Mouse (Mus musculus): ENCODE results near the gene Robo4.

The Robo4 gene

DNA sequence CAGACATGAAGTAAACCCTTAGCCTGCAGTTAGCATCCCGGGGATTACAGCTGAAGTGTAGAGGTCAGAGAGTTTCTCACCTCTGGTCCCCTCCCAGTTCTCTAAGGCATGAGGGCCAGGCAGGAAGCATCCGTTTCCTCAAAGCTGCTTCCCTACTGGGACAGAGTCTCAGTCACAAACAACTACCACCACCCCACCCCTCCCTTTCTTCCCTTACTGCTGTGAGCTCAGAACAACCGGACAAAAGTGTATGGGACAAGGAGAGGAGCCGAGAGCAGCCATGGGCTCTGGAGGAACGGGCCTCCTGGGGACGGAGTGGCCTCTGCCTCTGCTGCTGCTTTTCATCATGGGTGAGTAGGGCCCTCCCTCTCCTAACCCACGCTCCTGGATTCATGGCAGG, at the start of gene Robo4:
TSS of gene Robo4 (plus strand) at position 96 of the 400 bp plus-strand sequence.
- DNase-seq, result no peak

DNA sequence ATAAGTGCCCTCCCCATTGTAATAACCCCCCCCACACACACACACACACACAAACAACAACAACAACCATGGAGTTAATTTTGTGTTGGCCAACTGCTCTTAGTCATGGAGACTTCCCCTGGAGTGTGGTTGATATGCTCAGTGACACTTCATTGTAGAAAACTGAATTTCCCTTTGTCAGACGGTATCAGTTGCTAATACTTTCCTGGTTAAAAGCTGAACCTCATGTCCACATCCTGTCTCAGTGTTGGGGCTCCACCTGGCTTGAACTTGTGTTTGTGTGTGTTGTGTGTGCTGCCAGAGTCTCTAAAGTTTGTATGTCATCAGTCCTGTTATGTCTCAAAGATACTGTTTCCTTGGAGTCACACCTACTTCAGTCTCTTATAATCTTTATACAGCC, 47.2 kb upstream of the Robo4 start:
- no peak for DNase-seq

DNA sequence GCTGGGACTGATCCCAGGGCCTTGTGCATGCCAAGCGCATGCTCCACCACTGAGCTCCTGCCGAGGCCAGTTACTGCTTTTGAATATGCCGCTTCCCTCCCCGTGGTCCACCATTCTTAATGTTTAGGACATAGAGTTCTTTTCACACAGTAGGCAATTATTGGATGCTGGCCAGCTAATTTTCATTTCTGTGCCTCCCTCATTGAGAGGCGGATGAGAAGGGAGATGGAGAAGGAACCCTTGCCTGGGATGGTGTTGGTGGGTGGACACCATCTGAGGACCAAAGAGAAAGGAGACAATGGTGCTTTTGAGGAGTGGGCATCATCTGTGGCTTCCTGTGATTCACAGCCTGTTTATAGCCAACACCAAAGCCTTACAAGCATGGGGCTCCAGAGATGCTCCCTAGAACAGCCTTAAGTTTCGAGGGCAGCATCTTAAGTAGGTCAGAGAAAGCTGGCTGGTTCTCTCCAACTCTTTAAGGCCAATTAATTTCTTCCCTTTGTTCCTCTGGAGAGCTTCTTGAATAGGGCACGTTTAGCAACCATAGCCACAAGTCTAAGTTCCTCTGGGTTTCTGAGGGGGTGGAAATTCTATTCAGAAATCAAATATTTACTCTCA, 42.9 kb upstream of the Robo4 start:
- no peak for DNase-seq

DNA sequence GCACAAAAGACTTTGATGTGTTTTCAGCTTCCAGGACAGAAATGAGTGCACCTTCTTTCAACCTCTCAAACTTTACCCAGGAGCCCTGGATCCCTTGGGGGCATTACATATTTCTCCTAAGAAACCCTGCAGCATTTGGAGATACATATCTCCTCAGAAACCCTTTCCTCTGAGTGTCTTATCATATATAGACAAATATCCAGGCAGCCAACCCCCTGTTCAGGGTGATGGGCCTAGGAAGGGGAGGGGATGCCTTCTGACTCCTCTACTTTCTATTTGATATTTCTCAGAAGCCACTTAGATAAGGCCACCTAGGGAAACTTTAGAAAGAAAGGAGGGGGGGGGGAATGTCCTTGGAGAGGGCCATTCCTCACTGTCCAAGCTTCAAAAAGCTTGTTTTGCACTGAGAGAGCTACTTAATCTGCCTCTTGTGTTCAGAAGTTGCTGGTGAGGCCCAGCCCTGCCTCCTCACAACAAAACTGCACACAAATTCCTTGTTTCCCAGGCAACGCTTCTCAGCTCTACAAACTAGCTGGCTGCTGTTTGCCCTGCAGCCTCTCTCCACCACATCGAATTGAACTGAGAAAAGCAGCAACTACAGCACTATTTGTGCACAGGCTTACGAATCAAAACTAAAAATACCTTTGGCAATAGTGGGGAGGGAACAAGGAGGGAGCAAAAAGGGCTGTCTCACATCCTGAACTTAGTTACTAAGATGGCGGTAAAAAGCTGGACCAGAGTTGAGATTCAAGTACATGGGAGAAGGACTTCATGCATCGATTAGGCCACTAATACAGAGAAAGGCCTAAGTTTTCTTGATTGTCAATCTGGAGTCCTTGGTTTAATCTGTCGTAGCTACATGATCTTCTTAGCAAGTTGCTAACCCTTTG, 42.1 kb upstream of the Robo4 start:
- no peak for DNase-seq

DNA sequence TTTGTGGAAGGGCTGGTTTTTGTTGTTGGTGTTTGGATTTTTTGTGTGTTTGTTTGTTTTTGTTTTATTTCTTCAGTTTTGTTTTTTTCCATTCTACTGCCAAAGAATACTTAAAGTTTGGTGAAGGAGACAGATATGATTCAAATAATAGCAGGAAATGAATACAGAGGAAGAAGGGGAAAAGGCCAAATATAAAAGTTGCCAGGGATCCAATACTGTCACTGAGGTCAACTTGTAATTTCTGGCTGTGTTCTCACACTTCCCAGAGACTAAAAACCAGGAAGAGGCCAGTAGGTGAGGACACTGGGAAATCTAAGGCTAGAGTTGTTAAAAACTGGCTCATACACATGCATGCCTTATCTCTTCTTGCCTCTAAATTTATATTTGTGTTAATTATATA, 39.6 kb upstream of the Robo4 start:
- no peak for DNase-seq

DNA sequence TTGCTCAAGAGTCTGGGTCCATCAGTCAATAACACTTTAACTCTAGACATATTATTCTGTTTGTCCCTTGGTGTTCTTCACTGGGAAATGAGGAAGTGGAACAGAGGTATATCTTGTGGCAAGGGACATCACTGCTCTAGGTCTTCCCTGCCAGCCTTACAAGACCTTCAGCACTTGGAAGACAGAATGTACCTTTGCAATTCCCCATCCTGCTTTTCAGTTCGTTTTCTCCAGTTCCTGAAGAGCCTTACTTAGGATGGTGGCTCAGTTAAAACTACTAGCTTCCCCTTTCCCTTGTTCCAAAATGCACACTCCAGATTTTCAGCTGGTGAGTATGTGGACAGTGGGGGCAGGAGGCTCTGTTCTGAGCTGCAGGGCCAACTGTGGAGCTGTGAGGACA, 38.8 kb upstream of the Robo4 start:
- no peak for DNase-seq

DNA sequence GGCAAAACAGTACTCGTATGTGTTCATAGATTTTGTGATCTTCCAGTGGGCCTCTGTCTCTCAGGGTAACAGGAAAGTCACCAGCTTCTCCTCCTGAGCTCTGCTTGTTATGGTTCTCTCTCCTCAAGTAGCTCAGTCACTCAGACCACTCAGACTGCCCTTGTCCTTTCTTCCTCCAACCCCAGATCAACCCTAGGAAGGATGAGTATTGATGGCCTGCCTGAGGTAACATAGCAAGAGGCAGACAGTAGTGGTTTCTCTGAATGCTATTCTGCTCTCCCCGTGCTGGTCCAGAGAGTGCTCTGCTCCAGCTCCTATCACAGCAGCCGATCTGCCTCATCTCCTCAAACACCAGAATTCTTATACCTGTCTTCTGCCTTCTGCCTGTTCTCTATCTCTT, 38.1 kb upstream of the Robo4 start:
- no peak for DNase-seq

DNA sequence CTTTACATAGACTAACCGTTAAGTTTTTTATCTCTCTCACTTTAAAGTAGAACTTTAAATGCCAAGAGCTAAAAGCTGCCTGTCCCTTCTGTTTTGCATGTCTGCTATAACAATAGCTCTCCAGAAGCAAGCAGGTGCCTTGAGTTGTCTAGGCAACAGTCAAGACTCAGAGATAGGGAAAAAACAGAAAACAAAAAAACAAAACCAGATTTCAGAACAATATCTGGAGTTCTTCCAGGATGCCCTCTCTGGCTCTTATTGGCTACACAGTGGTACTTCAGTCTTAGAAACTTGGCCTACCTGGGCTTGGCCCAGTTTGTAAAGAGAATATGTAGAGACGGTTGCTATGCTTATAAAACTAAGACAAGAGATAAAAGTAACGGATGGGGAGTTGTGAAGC, 37.3 kb upstream of the Robo4 start:
- DNase-seq, result no peak

DNA sequence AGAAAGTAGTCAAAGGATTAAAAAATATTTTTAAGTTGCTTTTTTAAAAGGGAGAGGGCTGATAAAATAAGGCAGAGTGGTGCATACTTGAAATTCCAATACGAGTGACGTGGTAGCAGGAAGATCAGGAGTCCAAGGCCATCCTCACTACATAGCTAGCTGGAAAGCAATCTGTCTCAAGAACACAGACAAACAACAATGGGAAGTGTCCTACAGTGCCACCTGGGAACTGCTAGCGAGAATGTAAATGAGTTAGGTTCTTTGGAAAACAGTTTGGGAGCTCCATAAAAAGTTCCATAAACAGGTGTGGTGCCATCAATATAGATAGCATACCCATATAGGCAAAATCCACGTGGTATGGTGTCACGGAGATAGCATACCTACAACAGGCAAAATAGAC, 36.0 kb upstream of the Robo4 start:
- DNase-seq, result no peak

DNA sequence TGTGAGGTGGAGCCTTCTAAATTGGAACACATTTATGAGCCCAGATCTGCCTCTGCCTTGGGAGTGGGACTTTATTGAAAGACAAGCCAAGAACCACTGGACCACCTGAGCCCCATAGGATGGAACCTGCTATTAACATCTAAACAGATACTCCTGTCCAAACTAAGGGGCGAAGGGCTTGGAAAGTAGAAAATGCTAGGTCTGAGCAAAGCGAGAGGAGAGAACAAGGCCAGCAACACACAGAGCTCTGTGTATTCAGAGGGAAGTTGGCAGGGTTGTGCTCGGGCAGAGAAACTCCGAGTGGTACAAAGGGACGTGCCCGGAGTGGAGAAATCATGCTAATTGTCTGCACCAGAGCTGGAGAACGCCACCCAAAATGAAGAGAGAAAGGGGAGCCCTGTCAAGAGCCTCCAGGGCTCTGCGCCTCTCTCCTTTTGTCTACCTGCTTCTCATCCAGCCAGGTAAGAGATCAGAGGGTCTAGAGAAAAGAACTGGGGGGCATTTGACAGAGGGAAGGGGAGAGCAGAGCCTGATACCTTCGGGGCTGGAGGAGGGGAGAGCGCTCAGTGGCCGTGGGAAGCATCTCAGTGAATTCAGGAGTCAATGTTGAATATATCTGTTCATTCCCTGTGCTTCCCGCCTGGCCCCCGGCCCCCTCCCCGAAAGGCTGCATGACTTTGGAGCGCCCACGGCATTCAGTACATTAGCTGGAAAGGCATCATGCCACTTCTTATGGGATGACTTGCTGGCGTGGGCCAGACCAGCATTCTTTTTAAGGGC, 34.2 kb upstream of the Robo4 start, which contains the start of gene Hepacam:
TSS of gene Hepacam (plus strand) at position 51 of the 780 bp plus-strand sequence.
- no peak for DNase-seq

DNA sequence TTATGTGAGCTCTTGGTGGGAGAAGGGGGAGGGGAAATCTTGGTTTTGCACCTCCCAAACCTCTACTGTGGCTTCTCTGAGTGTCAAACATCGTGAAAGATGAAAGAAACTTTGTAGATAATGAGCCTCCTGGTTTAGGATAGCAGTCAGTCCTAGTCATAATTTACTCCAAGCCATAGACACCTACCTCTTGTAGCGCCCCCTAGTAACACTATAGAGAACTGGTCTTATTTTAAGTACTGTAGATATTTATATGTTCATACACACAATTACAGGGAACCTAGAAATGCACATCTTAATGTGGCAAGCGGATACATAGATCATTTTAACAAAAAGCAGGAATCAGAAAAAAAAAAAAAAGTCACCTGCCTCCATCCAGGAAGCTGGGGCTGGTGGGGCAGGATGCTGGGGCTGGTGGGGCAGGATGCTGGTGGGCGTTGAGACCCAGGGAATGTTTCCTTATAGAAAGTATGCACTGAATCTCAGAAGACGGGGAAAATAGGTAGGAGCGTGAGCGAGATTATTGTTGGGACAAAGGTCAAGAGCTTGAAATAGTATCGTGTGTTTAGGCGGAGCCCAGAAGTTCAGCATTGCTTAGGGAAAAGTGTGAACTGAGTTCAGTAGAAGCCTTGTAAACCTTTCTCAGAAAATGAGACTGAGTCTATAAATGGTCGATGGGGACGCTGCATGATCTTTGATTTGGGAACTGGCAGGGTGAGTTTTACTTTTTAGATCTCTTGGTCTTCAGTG, 33.4 kb upstream of the Robo4 start:
- no peak for DNase-seq

DNA sequence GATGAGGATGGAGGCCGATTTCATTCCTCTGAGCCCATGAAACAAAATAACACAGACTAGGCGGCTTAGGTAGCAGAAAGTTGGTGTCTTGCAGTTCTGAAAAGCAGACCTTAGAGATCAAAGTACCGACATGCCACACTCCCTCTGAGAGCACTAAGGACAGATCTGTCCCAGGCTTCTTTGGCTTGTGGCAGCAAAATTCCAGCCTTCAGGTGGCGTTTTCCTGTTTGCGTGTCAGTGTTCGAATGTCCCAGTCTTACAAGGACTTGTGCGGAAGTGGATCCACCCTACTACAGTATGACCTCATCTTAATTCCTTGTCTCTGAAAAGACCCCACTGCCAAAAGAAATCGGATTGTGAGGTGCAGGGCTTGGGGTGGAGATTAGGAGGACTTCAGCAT, 32.8 kb upstream of the Robo4 start:
- peak; percentile 53 for DNase-seq

DNA sequence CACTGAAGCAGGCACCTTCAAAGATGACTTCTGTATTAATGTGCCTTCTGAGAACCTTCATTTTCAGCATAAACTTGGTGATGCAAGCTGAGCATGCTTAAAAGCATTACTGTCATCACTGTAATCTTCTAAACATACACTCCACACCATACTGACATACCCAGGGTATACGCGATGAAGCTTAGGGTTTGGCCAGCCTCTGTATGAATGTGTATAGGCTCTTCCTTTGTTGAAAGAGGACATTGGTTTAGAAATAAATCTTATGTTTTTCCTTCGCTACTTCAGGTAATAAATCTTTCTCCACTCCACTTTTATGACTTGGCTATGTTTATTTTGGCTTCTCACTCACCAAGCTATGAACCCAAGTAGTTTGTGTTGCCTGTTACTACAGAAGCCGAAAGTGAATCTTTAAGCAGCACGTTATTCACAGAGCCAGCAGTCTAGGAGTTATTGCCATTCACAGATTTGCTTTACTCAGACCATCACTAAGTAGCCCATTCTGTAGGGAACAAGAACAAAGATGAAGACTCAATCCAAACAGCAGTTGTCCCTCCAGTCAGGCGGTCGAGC, 30.4 kb upstream of the Robo4 start:
- DNase-seq, result no peak

DNA sequence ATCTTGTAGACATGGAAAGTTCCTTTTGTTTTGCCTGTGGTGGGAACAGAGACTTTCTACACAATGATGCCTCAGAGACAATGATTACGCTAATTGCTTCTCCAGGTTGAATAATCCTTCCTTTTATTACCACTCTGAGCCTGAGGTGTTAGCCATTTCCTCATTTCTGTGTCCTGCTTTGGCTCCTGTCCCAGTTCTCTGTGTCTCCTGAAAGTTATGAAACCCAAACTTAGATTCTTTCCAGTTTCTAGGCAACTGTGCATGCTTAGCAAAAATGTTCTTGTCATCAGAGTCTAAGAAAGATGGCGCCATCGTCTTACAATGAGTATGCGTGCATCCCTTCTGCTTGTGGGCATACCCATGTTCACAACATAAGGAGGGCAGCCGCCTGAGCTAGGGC, 26.0 kb upstream of the Robo4 start:
- DNase-seq, result no peak

DNA sequence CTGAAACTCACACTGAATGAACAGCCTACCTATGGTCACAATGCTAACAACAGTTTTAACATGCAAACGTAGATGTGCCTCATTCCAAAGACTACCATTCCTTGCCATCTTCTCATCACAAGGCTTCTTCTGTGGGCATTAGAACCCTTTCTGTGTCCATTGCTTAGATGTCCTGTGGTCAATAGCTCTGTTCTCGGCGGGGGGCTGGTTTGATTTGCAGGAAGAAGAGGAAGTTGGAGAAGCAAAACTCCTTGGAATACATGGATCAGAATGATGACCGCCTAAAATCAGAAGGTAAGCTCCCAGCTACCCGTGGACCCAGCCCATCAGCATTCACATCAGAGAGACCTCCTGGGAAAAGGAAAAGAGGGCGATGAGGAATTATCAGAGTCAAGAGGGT, 18.5 kb upstream of the Robo4 start:
- no peak for DNase-seq

DNA sequence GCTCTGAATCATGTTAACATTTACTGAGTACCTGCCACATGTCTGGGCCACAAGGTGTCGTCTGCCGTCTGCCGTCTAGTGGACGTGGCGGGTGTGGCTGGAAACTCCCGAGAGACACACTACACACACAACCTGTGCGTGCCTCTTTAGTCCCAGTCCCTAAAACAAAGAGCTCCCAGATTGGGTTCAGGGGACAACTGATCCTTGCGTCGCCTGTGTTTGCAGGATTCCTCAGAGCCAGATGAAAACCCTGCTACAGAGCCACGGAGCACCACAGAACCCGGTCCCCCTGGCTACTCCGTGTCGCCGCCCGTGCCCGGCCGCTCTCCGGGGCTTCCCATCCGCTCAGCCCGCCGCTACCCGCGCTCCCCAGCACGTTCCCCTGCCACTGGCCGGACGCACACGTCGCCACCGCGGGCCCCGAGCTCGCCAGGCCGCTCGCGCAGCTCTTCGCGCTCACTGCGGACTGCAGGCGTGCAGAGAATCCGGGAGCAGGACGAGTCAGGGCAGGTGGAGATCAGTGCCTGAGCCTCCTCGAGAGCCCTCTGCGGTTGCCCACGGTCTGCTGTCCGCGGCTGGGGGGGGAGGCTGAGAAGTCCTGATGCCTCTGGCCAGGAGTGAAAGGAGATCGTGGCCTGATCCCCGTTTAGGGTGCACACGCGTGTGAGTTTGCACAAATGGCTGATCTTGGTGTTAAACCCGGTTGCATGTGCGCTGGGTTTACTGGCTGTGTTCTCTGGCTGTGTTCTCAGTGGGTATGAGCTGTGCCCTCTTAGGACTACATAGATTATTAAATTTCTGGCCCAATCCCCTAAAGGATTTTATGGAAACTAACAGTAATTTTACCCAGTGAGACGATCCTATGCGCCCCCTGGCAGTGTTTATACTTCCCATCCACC, 17.2 kb upstream of the Robo4 start:
- DNase-seq, result peak; percentile 51

DNA sequence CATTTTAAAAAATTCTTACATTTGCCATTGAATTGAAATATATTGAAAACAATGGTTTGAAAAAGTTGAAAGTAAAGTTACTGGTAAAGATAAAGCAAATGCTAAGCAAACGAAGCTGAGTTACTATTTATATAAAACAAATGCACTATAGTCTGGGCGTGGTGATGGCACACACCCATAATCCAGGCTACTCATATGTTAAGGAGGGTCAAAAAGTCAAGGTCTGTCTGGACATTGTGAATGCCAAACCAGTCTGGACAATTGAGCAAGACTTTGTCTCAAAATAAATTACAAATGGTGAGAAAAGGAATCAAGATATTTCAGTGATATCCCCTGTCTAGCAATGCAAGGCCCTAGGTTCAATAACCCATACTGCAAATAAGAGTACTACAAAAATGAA, 10.8 kb upstream of the Robo4 start:
- no peak for DNase-seq

DNA sequence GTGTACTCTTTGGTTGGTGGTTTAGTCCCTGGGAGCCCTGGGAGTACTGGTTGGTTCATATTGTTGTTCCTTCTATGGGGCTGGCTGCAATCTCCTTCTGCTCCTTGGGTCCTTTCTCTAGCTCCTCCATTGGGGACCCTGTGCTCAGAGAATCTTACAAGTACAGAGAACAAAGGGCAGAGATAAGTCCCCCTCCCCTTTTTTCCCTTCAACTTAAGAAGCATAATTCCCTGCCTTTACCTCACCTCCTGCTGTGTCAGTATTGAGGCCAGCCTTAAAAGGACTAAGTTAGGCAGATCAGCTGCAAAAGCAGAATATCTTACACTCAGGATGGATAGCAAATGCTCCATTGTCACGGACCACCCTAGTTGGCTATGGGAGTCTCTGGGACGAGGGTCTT, 9.6 kb upstream of the Robo4 start:
- DNase-seq, result no peak

DNA sequence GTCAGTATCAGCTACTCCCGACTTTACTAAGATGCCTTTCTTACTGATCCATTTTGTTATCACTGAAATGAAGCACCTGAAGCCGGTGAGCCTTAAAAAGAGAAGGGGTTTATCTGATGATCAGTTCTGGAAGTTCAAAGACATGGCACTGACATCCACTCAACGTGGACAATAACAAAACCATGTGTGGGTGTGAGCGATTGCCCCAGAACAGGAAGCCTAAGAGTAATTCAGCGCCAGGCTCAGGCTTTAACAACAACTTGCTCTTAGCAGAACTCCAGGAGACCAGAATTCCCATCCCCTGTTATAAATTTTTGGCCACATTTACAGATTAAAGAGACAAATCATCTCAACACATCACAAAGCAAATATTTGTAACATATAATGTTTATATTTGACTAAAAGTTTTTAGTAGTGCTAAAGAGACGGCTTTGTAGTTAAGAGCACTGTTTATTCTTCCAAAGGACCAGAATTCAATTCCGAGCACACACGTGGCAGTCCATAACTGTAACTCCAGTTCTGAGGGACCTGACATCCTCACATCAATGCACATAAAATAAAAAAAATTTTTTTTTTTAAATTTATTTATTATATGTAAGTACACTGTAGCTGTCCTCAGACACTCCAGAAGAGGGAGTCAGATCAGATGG, 8.1 kb upstream of the Robo4 start:
- no peak for DNase-seq

DNA sequence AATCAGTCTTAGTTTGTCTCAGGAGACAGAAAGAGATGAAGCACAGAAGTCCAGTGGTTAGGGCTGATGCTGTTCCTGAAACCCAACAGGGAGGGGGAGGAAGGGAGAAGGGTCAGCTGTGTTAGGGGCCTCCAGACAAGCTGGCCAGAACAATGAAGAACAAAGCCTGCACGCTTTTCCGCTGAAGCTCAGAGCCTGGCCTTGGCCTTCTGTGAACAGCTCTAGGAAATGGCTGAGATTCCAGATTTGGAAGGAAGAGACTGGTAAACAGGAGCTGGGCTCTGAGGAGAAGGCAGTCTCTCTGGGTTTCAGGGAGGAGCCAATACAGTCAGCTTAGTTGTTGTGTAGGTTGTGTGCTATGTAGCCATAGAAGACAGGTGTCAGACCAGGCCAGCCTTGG, 1.1 kb upstream of the Robo4 start:
- DNase-seq, result no peak

DNA sequence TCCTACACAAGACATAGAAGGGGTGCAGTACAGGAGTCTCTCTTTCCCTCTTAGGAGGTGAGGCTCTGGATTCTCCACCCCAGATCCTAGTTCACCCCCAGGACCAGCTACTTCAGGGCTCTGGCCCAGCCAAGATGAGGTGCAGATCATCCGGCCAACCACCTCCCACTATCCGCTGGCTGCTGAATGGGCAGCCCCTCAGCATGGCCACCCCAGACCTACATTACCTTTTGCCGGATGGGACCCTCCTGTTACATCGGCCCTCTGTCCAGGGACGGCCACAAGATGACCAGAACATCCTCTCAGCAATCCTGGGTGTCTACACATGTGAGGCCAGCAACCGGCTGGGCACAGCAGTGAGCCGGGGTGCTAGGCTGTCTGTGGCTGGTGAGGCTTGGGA, 804 bp downstream of the Robo4 start:
- no peak for DNase-seq

Measured in kidney, adult 18-20 months (tissue).